Comparison of ENCODE assay signal across 15 mouse cellular contexts in the genomic region with DNA sequence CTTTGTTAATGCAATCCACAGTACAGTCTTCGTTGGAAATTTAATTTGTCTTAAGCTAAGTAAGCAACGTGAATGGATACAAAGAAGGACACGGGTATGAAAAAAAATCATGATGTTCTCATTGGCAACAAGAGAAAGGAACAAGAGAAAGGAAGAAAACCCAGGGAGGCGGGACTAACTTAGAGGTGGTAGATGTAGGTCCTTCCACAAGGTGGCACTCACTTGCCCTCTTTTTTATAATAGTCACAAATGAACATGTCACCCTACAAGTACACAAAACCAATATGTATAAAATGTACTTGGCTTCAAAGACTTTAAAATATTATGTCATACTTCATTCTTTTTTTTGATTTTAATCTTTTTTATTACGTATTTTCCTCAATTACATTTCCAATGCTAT.
DNase-seq lines count a peak whose midpoint lies in the region; ATAC-seq and TF ChIP-seq lines count a peak whose summit lies in the region.
"Had no signal": no experiment of that assay in that cellular context is flagged by ENCODE, and none has a peak within 500 bp of the region (broad histone marks: within the 10 kb centered on the region; RNA-seq: fewer than 3 reads in every experiment).

No protein-coding gene starts in this region.

- no peak for ATAC-seq in liver, embryonic 12.5 days
- ATAC-seq in midbrain, embryonic 13.5 days, result no peak
- ATAC-seq: intestine, embryonic 16.5 days had no signal

- no peaks in the 10 kb centered on the region for H3K36me3 ChIP-seq in liver, adult 2 months (ENCODE audit: control insufficient read depth, insufficient read depth, low read length)
- no peaks in the 10 kb centered on the region for H3K36me3 ChIP-seq in liver, embryonic 12.5 days
- H3K36me3 ChIP-seq in ES-E14 (ENCODE audit: control insufficient read depth, insufficient read depth, low read length, poor library complexity, severe bottlenecking), result no peaks in the 10 kb centered on the region
- H3K36me3 ChIP-seq in midbrain, embryonic 13.5 days, result no peaks in the 10 kb centered on the region
- H3K36me3 ChIP-seq: liver, embryonic 15.5 days; midbrain, embryonic 12.5 days; neural tube, embryonic 15.5 days; stomach, embryonic 15.5 days had no signal

- H3K4me2 ChIP-seq in liver, embryonic 12.5 days, result no peak overlapping the region
- no peak overlapping the region for H3K4me2 ChIP-seq in midbrain, embryonic 13.5 days (replicated peaks)
- H3K4me2 ChIP-seq: liver, embryonic 15.5 days; midbrain, embryonic 12.5 days; neural tube, embryonic 15.5 days; stomach, embryonic 15.5 days had no signal

- no peaks in the 10 kb centered on the region for H3K9me3 ChIP-seq in liver, embryonic 12.5 days (replicated peaks)
- H3K9me3 ChIP-seq in ES-E14 (ENCODE audit: control insufficient read depth, insufficient read depth, low read depth, low read length), result no peaks in the 10 kb centered on the region
- no peaks in the 10 kb centered on the region for H3K9me3 ChIP-seq in midbrain, embryonic 13.5 days
- H3K9me3 ChIP-seq: liver, embryonic 15.5 days; midbrain, embryonic 12.5 days; neural tube, embryonic 15.5 days; stomach, embryonic 15.5 days had no signal

- no peak overlapping the region for H3K9ac ChIP-seq in liver, adult 2 months (ENCODE audit: low read depth, low read length)
- no peak overlapping the region for H3K9ac ChIP-seq in liver, embryonic 12.5 days
- no peak overlapping the region for H3K9ac ChIP-seq in ES-E14 (ENCODE audit: insufficient read depth, low read depth, low read length, poor library complexity, severe bottlenecking)
- no peak overlapping the region for H3K9ac ChIP-seq in midbrain, embryonic 13.5 days (replicated peaks)
- H3K9ac ChIP-seq: liver, embryonic 15.5 days; midbrain, embryonic 12.5 days; neural tube, embryonic 15.5 days; stomach, embryonic 15.5 days had no signal

- in situ Hi-C loops in ES-E14 (cut with MboI; ENCODE audit: low sequenced_read_pairs in 2 of 2, unreplicated experiment in 2 of 2), result no loop called here

- intact Hi-C loops in gastrocnemius, postnatal 14 days (cut with DNase I; ENCODE audit: low total_unique reads), result no loop called here

- no peak overlapping the region for H3K4me3 ChIP-seq in liver, adult 2 months (ENCODE audit: insufficient read depth, low read depth, low read length)
- H3K4me3 ChIP-seq in liver, embryonic 12.5 days, result no peak overlapping the region
- no peak overlapping the region for H3K4me3 ChIP-seq in ES-E14 (ENCODE audit: insufficient read depth in 1 of 2, low read depth in 1 of 2, low read length in 2 of 2, poor library complexity in 1 of 2, severe bottlenecking in 1 of 2)
- no peak overlapping the region for H3K4me3 ChIP-seq in midbrain, embryonic 13.5 days (replicated peaks)
- H3K4me3 ChIP-seq: gastrocnemius, adult 2 months; liver, embryonic 15.5 days; midbrain, embryonic 12.5 days; neural tube, embryonic 15.5 days; stomach, embryonic 15.5 days had no signal

- no peak overlapping the region for H3K27ac ChIP-seq in liver, adult 2 months (replicated peaks; ENCODE audit: insufficient read depth, low read depth, low read length)
- H3K27ac ChIP-seq in liver, embryonic 12.5 days, result no peak overlapping the region
- H3K27ac ChIP-seq in ES-E14 (ENCODE audit: insufficient read depth, low read depth, low read length, poor library complexity, severe bottlenecking), result no peak overlapping the region
- no peak overlapping the region for H3K27ac ChIP-seq in midbrain, embryonic 13.5 days
- H3K27ac ChIP-seq: gastrocnemius, adult 2 months; liver, embryonic 15.5 days; midbrain, embryonic 12.5 days; neural tube, embryonic 15.5 days; stomach, embryonic 15.5 days had no signal

- TF ChIP-seq POLR2A in liver, adult 2 months (IDR thresholded peaks at IDR 0.05; ENCODE audit: extremely low read depth, insufficient read depth, low read length), result no peak

- H3K27me3 ChIP-seq in liver, adult 2 months (ENCODE audit: control insufficient read depth, insufficient read depth, low read length), result no peaks in the 10 kb centered on the region
- no peaks in the 10 kb centered on the region for H3K27me3 ChIP-seq in liver, embryonic 12.5 days (replicated peaks)
- H3K27me3 ChIP-seq in midbrain, embryonic 13.5 days, result no peaks in the 10 kb centered on the region
- H3K27me3 ChIP-seq: liver, embryonic 15.5 days; midbrain, embryonic 12.5 days; neural tube, embryonic 15.5 days; stomach, embryonic 15.5 days had no signal

- TF ChIP-seq CTCF in liver, adult 2 months (IDR thresholded peaks at IDR 0.05; ENCODE audit: low read depth, low read length), result 0 out of 2 replicates have a peak, but pooled peaks have one; percentile 15

- peak; percentile 4 for DNase-seq in heart, postnatal 4 days
- no peak for DNase-seq in heart, adult 8-10 months (ENCODE audit: low spot score)
- peak; percentile 1 for DNase-seq in liver, adult 2 months (ENCODE audit: extremely low read depth, low read depth, low spot score)
- DNase-seq in ES-E14 (ENCODE audit: low read depth, low spot score), result peak; percentile 24
- DNase-seq in adrenal gland, postnatal 10 days, result peak; percentile 18
- DNase-seq in gastrocnemius, postnatal 14 days, result no peak
- DNase-seq: gastrocnemius, adult 2 months; right cerebral cortex, postnatal 25 days had no signal

- H3K79me2 ChIP-seq in liver, adult 2 months (ENCODE audit: control insufficient read depth, insufficient read depth, low read length), result no peaks in the 10 kb centered on the region

- WGBS in liver, adult 2 months, result 64% methylated on average over 5 of the region's 5 CpGs
- WGBS in liver, embryonic 12.5 days (ENCODE audit: insufficient replicate concordance), result 40% methylated on average over 5 of the region's 5 CpGs
- 67% methylated on average over 5 of the region's 5 CpGs for WGBS in midbrain, embryonic 13.5 days

- no peaks in the 10 kb centered on the region for H3K4me1 ChIP-seq in liver, adult 2 months (ENCODE audit: control insufficient read depth, insufficient read depth, low read length)
- no peaks in the 10 kb centered on the region for H3K4me1 ChIP-seq in liver, embryonic 12.5 days
- no peaks in the 10 kb centered on the region for H3K4me1 ChIP-seq in ES-E14 (ENCODE audit: control insufficient read depth in 2 of 2, insufficient read depth in 2 of 2, low read length in 2 of 2, poor library complexity in 1 of 2)
- 0 out of 2 replicates have a peak, but pooled peaks cover 5% of the 10 kb centered on the region for H3K4me1 ChIP-seq in midbrain, embryonic 13.5 days (replicated peaks)
- H3K4me1 ChIP-seq: liver, embryonic 15.5 days; midbrain, embryonic 12.5 days; neural tube, embryonic 15.5 days; stomach, embryonic 15.5 days had no signal

TF ChIP-seq in ES-E14, 5 proteins besides CTCF, POLR2A, EP300 and RAD21:
- no peak for TF ChIP-seq MAFK (IDR thresholded peaks at IDR 0.05; ENCODE audit: insufficient read depth, low read depth, low read length)
- TF ChIP-seq ZC3H11A (IDR thresholded peaks at IDR 0.05; ENCODE audit: borderline replicate concordance, low read depth, low read length), result peak; percentile 42; the same call in 1 of the 2 replicates
- no peak for TF ChIP-seq HCFC1 (IDR thresholded peaks at IDR 0.05; ENCODE audit: borderline replicate concordance, insufficient read depth, low read length)
TF ChIP-seq in ES-E14: peak in this region for 1.

Comparison
In these comparisons a context has a peak if more than half of its experiments do, and no peak if none do; other contexts are left out.
1. DNase-seq: peak in heart, postnatal 4 days (single experiment), liver, adult 2 months (single experiment), ES-E14 (single experiment) and adrenal gland, postnatal 10 days (single experiment); none in heart, adult 8-10 months (single experiment) and gastrocnemius, postnatal 14 days (single experiment).